In the genomic region with DNA sequence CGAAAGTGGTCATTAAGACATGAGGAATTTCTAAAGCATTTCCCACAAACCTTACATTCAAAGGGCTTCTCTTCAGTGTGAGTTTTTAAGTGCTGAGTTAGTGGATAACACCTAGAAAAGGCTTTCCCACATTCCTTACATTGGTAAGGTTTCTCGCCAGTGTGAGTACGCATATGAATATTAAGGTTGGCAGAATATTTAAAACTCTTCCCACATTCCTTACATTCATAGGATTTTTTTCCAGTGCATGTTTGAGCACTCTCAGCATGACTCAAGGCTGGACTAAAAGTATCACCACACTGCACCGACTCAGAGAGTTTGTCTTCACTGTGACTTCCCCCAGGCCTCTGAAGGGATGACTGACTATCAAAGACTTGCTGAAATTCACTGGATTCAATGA, we compare ENCODE assay signal across 33 mouse cellular contexts. TPM values are rescaled to one million over a fixed set of nuclear protein-coding genes. Genes with fewer than 3 reads are reported as not detected.
DNase-seq lines count a peak whose midpoint lies in the region; ATAC-seq lines count a peak whose summit lies in the region.
"Had no signal": no experiment of that assay in that cellular context is flagged by ENCODE, and none has a peak within 500 bp of the region (broad histone marks: within the 10 kb centered on the region; RNA-seq: fewer than 3 reads in every experiment).

No protein-coding gene starts in this region.

- ATAC-seq in liver, embryonic 11.5 days (replicated peaks; ENCODE audit: low FRiP score) = no peak
- ATAC-seq: forebrain, embryonic 14.5 days; forebrain, postnatal 0 days; hindbrain, postnatal 0 days; intestine, postnatal 0 days had no signal

- H3K4me2 ChIP-seq in liver, embryonic 11.5 days = no peak overlapping the region
- H3K4me2 ChIP-seq: heart, embryonic 13.5 days; hindbrain, embryonic 14.5 days had no signal

- DNase-seq in ES-CJ7 (ENCODE audit: low read depth, low spot score) (peak; percentile 13), ZHBTc4 (ENCODE audit: low read depth, low spot score) (peak; percentile 56)
- DNase-seq in Muller cell, postnatal 12 days (ENCODE audit: inconsistent ontology term) = peak; percentile 56
- DNase-seq in liver, embryonic 11.5 days (ENCODE audit: low spot score) = no peak
- DNase-seq in layer of hippocampus, adult 9-10 months (ENCODE audit: low spot score) = no peak
- no peak for DNase-seq in left cerebral cortex, adult 8-10 months (ENCODE audit: low spot score in 2 of 2)
- DNase-seq: adrenal gland, postnatal 10 days; adrenal gland, postnatal 36 days; cerebellum, adult 18-20 months; cerebellum, adult 9-10 months; cerebellum, postnatal 14 days; forebrain, postnatal 0 days; gastrocnemius, adult 2 months; gastrocnemius, postnatal 14 days; heart, adult 18-20 months; heart, postnatal 14 days; heart, postnatal 4 days had no signal

- WGBS in liver, embryonic 11.5 days = 88% methylated on average over 4 of the region's 4 CpGs

- no peak overlapping the region for H3K27ac ChIP-seq in liver, embryonic 11.5 days (ENCODE audit: low read depth, low read length)
- H3K27ac ChIP-seq: gastrocnemius, adult 2 months; heart, embryonic 10.5 days; heart, embryonic 13.5 days; hindbrain, embryonic 14.5 days; hindbrain, postnatal 0 days had no signal

- H3K36me3 ChIP-seq in liver, embryonic 11.5 days (ENCODE audit: control insufficient read depth, insufficient read depth, low read length) = peaks cover 16% of the 10 kb centered on the region; the same call in 1 of the 2 replicates

- no peaks in the 10 kb centered on the region for H3K4me1 ChIP-seq in liver, embryonic 11.5 days (replicated peaks; ENCODE audit: control insufficient read depth, insufficient read depth, low read length)
- H3K4me1 ChIP-seq: heart, embryonic 10.5 days; heart, embryonic 13.5 days had no signal

- H3K4me3 ChIP-seq in liver, embryonic 11.5 days (ENCODE audit: low read depth, low read length) = no peak overlapping the region
- H3K4me3 ChIP-seq: gastrocnemius, adult 2 months; heart, embryonic 10.5 days; heart, embryonic 13.5 days had no signal

- no peaks in the 10 kb centered on the region for H3K27me3 ChIP-seq in liver, embryonic 11.5 days (replicated peaks; ENCODE audit: control insufficient read depth, insufficient read depth, low read length)
- H3K27me3 ChIP-seq: heart, embryonic 13.5 days had no signal

- no peaks in the 10 kb centered on the region for H3K9me3 ChIP-seq in liver, embryonic 11.5 days (ENCODE audit: control insufficient read depth, low read length)

- H3K9ac ChIP-seq in liver, embryonic 11.5 days (ENCODE audit: low read depth, low read length) = no peak overlapping the region
- H3K9ac ChIP-seq: forebrain, postnatal 0 days; heart, embryonic 13.5 days; hindbrain, embryonic 14.5 days had no signal

RNA-seq across cellular contexts. Expression of a gene that starts 12.6 kb away (rescaled TPM):
- not detected in 2 replicates for polyA plus RNA-seq in liver, embryonic 11.5 days (2014; fragmentation: Nextera tagmentation; extraction: Ambion mirVana)
- total RNA-seq in left cerebral cortex, adult 8-10 months (2022) = not detected
- total RNA-seq: adrenal gland, adult 18-20 months; adrenal gland, postnatal 10 days; adrenal gland, postnatal 36 days; gastrocnemius, adult 2 months; heart, adult 18-20 months; heart, postnatal 14 days; hindbrain, postnatal 0 days; MEL had no signal
- polyA plus RNA-seq: embryonic facial prominence, embryonic 14.5 days; forebrain, embryonic 11.5 days; forebrain, embryonic 14.5 days; forebrain, postnatal 0 days; heart, embryonic 10.5 days; heart, embryonic 13.5 days; heart, embryonic 16.5 days; hindbrain, embryonic 11.5 days; hindbrain, embryonic 14.5 days; intestine, postnatal 0 days had no signal

RNA-seq across cellular contexts. Expression of a gene that starts 36.5 kb away (rescaled TPM):
- 22.9 and 24.4 TPM in 2 replicates for polyA plus RNA-seq in liver, embryonic 11.5 days (2014; fragmentation: Nextera tagmentation; extraction: Ambion mirVana)
- 10 to 100 TPM; 10.6 to 13.9 (median 10.8) TPM for total RNA-seq in left cerebral cortex, adult 8-10 months (2022)

RNA-seq across cellular contexts. Expression of a gene that starts 50.2 kb away (rescaled TPM):
- not detected in 2 replicates for polyA plus RNA-seq in liver, embryonic 11.5 days (2014; fragmentation: Nextera tagmentation; extraction: Ambion mirVana)
- not detected for total RNA-seq in left cerebral cortex, adult 8-10 months (2022)
- total RNA-seq: adrenal gland, adult 18-20 months; adrenal gland, postnatal 10 days; adrenal gland, postnatal 36 days; forebrain, postnatal 0 days; gastrocnemius, adult 2 months; gastrocnemius, postnatal 14 days; gastrocnemius, postnatal 4 days; heart, adult 18-20 months; heart, postnatal 14 days; heart, postnatal 4 days; hindbrain, postnatal 0 days; MEL had no signal
- polyA plus RNA-seq: embryonic facial prominence, embryonic 11.5 days; embryonic facial prominence, embryonic 14.5 days; forebrain, embryonic 14.5 days; forebrain, postnatal 0 days; frontal cortex, adult 2 months; heart, embryonic 10.5 days; heart, embryonic 13.5 days; heart, embryonic 16.5 days; hindbrain, embryonic 11.5 days; hindbrain, embryonic 14.5 days; hindbrain, postnatal 0 days; intestine, embryonic 14.5 days; intestine, postnatal 0 days had no signal

Comparison
In these comparisons a context has a peak if more than half of its experiments do, and no peak if none do; other contexts are left out.
1. DNase-seq: peak in ES-CJ7 (single experiment), Muller cell, postnatal 12 days (single experiment) and ZHBTc4 (single experiment); none in liver, embryonic 11.5 days (single experiment), layer of hippocampus, adult 9-10 months (single experiment) and left cerebral cortex, adult 8-10 months (0 of 2).